In the genomic region with DNA sequence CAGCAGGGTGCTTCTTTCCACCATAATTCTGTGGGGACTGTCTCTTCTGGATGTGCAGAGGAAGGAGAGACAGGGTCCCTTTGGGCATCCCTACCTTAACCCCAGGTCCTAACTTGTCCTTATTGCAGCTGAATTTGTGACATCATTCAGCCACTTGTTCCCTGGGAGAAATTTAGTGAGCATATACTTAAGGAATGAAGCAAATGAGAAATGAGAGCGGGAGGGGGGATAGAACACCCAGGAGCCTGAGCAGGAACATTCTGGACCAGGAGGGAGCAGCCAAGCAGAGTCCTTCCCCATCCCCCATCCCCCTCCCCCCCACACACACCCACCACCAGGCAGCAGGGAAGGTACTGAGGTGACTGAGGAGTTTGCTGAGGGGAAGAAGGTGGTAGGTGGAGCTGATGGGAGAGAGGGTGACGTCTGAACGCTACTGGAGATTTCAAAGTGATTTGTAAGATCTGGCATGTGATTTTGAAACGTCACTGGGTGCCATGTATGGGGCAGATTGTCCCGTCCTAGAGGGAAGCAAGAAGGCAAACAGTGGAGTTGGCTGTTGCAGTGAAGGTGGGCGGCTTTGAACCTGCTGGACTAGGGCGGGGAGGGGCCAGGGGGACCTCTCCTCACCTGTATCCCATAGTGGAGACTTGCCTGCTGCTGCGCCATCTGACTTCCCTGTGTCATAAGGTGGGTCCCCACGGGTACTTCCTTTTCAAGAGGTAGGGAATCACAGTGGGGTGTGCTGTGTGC, we compare ENCODE assay signal across 11 mouse cellular contexts. TPM values are rescaled to one million over a fixed set of nuclear protein-coding genes. Genes with fewer than 3 reads are reported as not detected.
DNase-seq lines count a peak whose midpoint lies in the region; ATAC-seq and TF ChIP-seq lines count a peak whose summit lies in the region.
"Had no signal": no experiment of that assay in that cellular context is flagged by ENCODE, and none has a peak within 500 bp of the region (broad histone marks: within the 10 kb centered on the region; RNA-seq: fewer than 3 reads in every experiment).

No protein-coding gene starts in this region.

- peak overlapping the region; percentile 35; the same call in 1 of the 2 replicates for H3K9ac ChIP-seq in limb, embryonic 13.5 days

- TF ChIP-seq POLR2A in kidney, adult 2 months (IDR thresholded peaks at IDR 0.05; ENCODE audit: low read depth, low read length): no peak

- no peak for DNase-seq in kidney, adult 2 months
- no peak for DNase-seq in kidney, adult 18-20 months
- peak; percentile 18 for DNase-seq in thymus, postnatal 4 days
- no peak for DNase-seq in thymus, postnatal 25 days
- no peak for DNase-seq in layer of hippocampus, adult 11-12 months (ENCODE audit: low spot score)
- DNase-seq: embryo, embryonic 11 days; gastrocnemius, postnatal 10 days had no signal

- 62% methylated on average over 9 of the region's 9 CpGs for WGBS in kidney, adult 2 months
- WGBS in limb, embryonic 13.5 days: 67% methylated on average over 9 of the region's 9 CpGs

- TF ChIP-seq CTCF in kidney, adult 2 months (conservative IDR thresholded peaks at IDR 0.05; ENCODE audit: insufficient read depth, insufficient read length, low read depth, low read length): no peak

- no peaks in the 10 kb centered on the region for H3K4me1 ChIP-seq in kidney, adult 2 months (ENCODE audit: control insufficient read depth, insufficient read depth, low read length)
- peaks cover 42% of the 10 kb centered on the region for H3K4me1 ChIP-seq in limb, embryonic 13.5 days

- no peaks in the 10 kb centered on the region for H3K9me3 ChIP-seq in limb, embryonic 13.5 days

- no peaks in the 10 kb centered on the region for H3K27me3 ChIP-seq in kidney, adult 2 months (replicated peaks; ENCODE audit: control insufficient read depth, insufficient read depth, low read length)
- H3K27me3 ChIP-seq in limb, embryonic 13.5 days: peaks cover 23% of the 10 kb centered on the region; the same call in 1 of the 2 replicates

- peak overlapping the region; percentile 80 for H3K4me3 ChIP-seq in kidney, adult 2 months (ENCODE audit: insufficient read depth, low read depth, low read length)
- H3K4me3 ChIP-seq in limb, embryonic 13.5 days: peak overlapping the region; percentile 49
- H3K4me3 ChIP-seq: myocyte had no signal

- peak overlapping the region; percentile 67 for H3K27ac ChIP-seq in kidney, adult 2 months (ENCODE audit: insufficient read depth, low read depth, low read length)
- no peak overlapping the region for H3K27ac ChIP-seq in limb, embryonic 13.5 days

- peak overlapping the region; percentile 81 for H3K4me2 ChIP-seq in limb, embryonic 13.5 days (replicated peaks)

- ATAC-seq in limb, embryonic 13.5 days (ENCODE audit: low FRiP score, low read depth): no peak
- ATAC-seq in frontal cortex, adult (ENCODE audit: low TSS enrichment): no peak
- ATAC-seq in erythroid progenitor cell, adult 5-6 weeks (replicated peaks; ENCODE audit: low FRiP score, poor library complexity, severe bottlenecking): no peak

- H3K36me3 ChIP-seq in kidney, adult 2 months (ENCODE audit: control insufficient read depth, insufficient read depth, low read length): no peaks in the 10 kb centered on the region
- H3K36me3 ChIP-seq in limb, embryonic 13.5 days: no peaks in the 10 kb centered on the region

RNA-seq across cellular contexts. Expression of a gene that starts 2.5 kb away (rescaled TPM):
- 22.1 and 24.7 TPM in 2 replicates for polyA plus RNA-seq in kidney, adult 2 months (2012; rRNA removed)
- polyA plus RNA-seq in limb, embryonic 13.5 days (2015; fragmentation: Nextera tagmentation; extraction: Ambion mirVana): 5.8 and 7.0 TPM in 2 replicates
- total RNA-seq in erythroid progenitor cell, adult 5-6 weeks (2015; ENCODE audit: low replicate concordance): 1.1 TPM in 1 of 2 replicates, not detected in the other
- total RNA-seq in erythroid progenitor cell, adult 5-6 weeks (2017; ENCODE audit: low replicate concordance): 0.51 TPM in 1 of 2 replicates, not detected in the other

RNA-seq across cellular contexts. Expression of a gene that starts 51.4 kb away (rescaled TPM):
- not detected in 2 replicates for polyA plus RNA-seq in kidney, adult 2 months (2012; rRNA removed)
- not detected in 2 replicates for polyA plus RNA-seq in limb, embryonic 13.5 days (2015; fragmentation: Nextera tagmentation; extraction: Ambion mirVana)
- not detected in 2 replicates for total RNA-seq in erythroid progenitor cell, adult 5-6 weeks (2015; ENCODE audit: low replicate concordance)
- total RNA-seq in erythroid progenitor cell, adult 5-6 weeks (2017; ENCODE audit: low replicate concordance): not detected in 2 replicates
- total RNA-seq: gastrocnemius, postnatal 10 days had no signal
- polyA plus RNA-seq: myocyte had no signal
